Mouse (Mus musculus) C2C12 (cell line): ENCODE measurements at regions not wholly inside any gene's neighbourhood (a gene's known extent, or its start where the extent isn't known, plus 50 kb on each side); places are given as distances from the start of the nearest gene placed in this dataset.

Experiments
- CEBPB ChIP-seq: IDR thresholded peaks from one replicate; pipeline ENCODE4 v1.6.1; 2011; ENCODE audit warnings: low read depth, mild to moderate bottlenecking, control low read depth, moderate library complexity
- CTCF ChIP-seq: IDR thresholded peaks from one replicate; pipeline ENCODE4 v1.5.1; 2011; ENCODE audit not compliant: control insufficient read depth, insufficient read depth, insufficient read length

- no peak for TF ChIP-seq CEBPB
- TF ChIP-seq CTCF = no peak
Observed at GRCm38 (mm10) chr1:146955688-146956214, 461.2 kb downstream of the Brinp3 start.
